Mouse (Mus musculus) ES-E14 (cell line): ENCODE data around the gene Crybb1.

Source experiments
- CHD2 ChIP-seq: IDR thresholded peaks from 2 replicates; pipeline ENCODE4 v1.6.1; 2014; ENCODE audit warnings: mild to moderate bottlenecking, low read depth, low read length, inconsistent platforms
- HCFC1 ChIP-seq: IDR thresholded peaks from 2 replicates; pipeline ENCODE4 v1.6.1; 2012; ENCODE audit warnings: low read length, inconsistent platforms, borderline replicate concordance; ENCODE audit not compliant: insufficient read depth
- MAFK ChIP-seq: IDR thresholded peaks from 2 replicates; pipeline ENCODE4 v1.6.1; 2014; ENCODE audit warnings: mild to moderate bottlenecking, low read depth, low read length, inconsistent platforms; ENCODE audit not compliant: insufficient read depth
- ZNF384 ChIP-seq: IDR thresholded peaks from 2 replicates; pipeline ENCODE4 v1.6.1; 2012; ENCODE audit warnings: low read depth, low read length, inconsistent platforms

- TF ChIP-seq ZNF384 = no peak
- no peak for TF ChIP-seq HCFC1
- TF ChIP-seq MAFK = no peak
- no peak for TF ChIP-seq CHD2
Measured at GRCm38 (mm10) chr5:112227354-112227753, 28.3 kb upstream of the Crybb1 start.
